Mouse (Mus musculus) C2C12 (cell line): Measurements from ENCODE around the gene Kcnma1.

ENCODE experiments used
- CEBPB ChIP-seq: IDR thresholded peaks from one replicate; pipeline ENCODE4 v1.6.1; 2011; ENCODE audit warnings: low read depth, mild to moderate bottlenecking, control low read depth, moderate library complexity
- CTCF ChIP-seq: IDR thresholded peaks from one replicate; pipeline ENCODE4 v1.5.1; 2011; ENCODE audit not compliant: control insufficient read depth, insufficient read depth, insufficient read length
- MYOD1 ChIP-seq: IDR thresholded peaks from one replicate; pipeline ENCODE4 v1.6.1; 2011; ENCODE audit warnings: low read depth; ENCODE audit not compliant: control insufficient read depth, insufficient read length
- MYOG ChIP-seq: IDR thresholded peaks from one replicate; pipeline ENCODE4 v1.6.1; 2011; ENCODE audit not compliant: control insufficient read depth, insufficient read length; ENCODE audit errors: extremely low read depth
- USF1 ChIP-seq: IDR thresholded peaks from one replicate; pipeline ENCODE4 v1.6.1; 2011; ENCODE audit warnings: low read depth, mild to moderate bottlenecking, control low read depth, moderate library complexity

- TF ChIP-seq MYOD1 (no peak), CTCF (no peak), USF1 (no peak), MYOG (no peak), CEBPB (no peak)
Measured at GRCm38 (mm10) chr14:24059287-24059686, 45.0 kb upstream of the Kcnma1 start.
